Mouse (Mus musculus): Measurements from ENCODE around the gene Ap1g2. TPM values are rescaled to one million over a fixed set of nuclear protein-coding genes. Genes with fewer than 3 reads are reported as not detected.
A peak's percentile ranks its signal among the peaks of the same experiment; 100 is the strongest.

The Ap1g2 gene
- polyA plus RNA-seq, 1 experiment from 2014 or later = 16.3 TPM

- Histone ChIP-seq H3K4me3 (replicated peaks) (no peak overlapping the region), H3K27ac (replicated peaks) (no peak overlapping the region), H3K4me1 (replicated peaks) (peaks cover 27% of the 10 kb centered on the region), H3K9ac (no peak overlapping the region), H3K9me3 (replicated peaks) (no peaks in the 10 kb centered on the region), H3K27me3 (peaks cover 7% of the 10 kb centered on the region), H3K36me3 (replicated peaks) (no peaks in the 10 kb centered on the region), H3K4me2 (no peak overlapping the region)
- 67% methylated on average over 6 of the region's 6 CpGs for WGBS (ENCODE audit: insufficient replicate concordance)
- no peak for ATAC-seq (ENCODE audit: insufficient read depth)
Observed at GRCm38 (mm10) chr14:55083481-55083880, 22.9 kb downstream of the Ap1g2 start.

GRCm38 (mm10) chr14:55081105-55081504 lies 25.3 kb downstream of the Ap1g2 start:
- no peak overlapping the region for H3K27ac ChIP-seq (replicated peaks)
- no peak overlapping the region for H3K4me2 ChIP-seq
- WGBS (ENCODE audit: insufficient replicate concordance) = 50% methylated on average over 5 of the region's 5 CpGs
- no peaks in the 10 kb centered on the region for H3K9me3 ChIP-seq (replicated peaks)
- H3K4me1 ChIP-seq (replicated peaks) = peaks cover 37% of the 10 kb centered on the region
- no peak overlapping the region for H3K9ac ChIP-seq
- H3K27me3 ChIP-seq = peaks cover 27% of the 10 kb centered on the region
- H3K36me3 ChIP-seq (replicated peaks) = no peaks in the 10 kb centered on the region
- ATAC-seq (ENCODE audit: insufficient read depth) = no peak
- H3K4me3 ChIP-seq (replicated peaks) = no peak overlapping the region

GRCm38 (mm10) chr14:55079214-55079970 lies 27.0 kb downstream of the Ap1g2 start:
- Histone ChIP-seq H3K9ac (no peak overlapping the region), H3K36me3 (replicated peaks) (peaks cover 5% of the 10 kb centered on the region; the same call in 1 of the 2 replicates), H3K9me3 (replicated peaks) (no peaks in the 10 kb centered on the region), H3K4me2 (no peak overlapping the region), H3K27ac (replicated peaks) (no peak overlapping the region), H3K4me1 (replicated peaks) (peaks cover 27% of the 10 kb centered on the region), H3K27me3 (peaks cover 27% of the 10 kb centered on the region), H3K4me3 (replicated peaks) (no peak overlapping the region)
- ATAC-seq (ENCODE audit: insufficient read depth) = peak; percentile 60; the same call in 1 of the 2 replicates
- WGBS (ENCODE audit: insufficient replicate concordance) = 23% methylated on average over 8 of the region's 8 CpGs

- H3K9me3 ChIP-seq (replicated peaks) = no peaks in the 10 kb centered on the region
- H3K27me3 ChIP-seq = peaks cover 27% of the 10 kb centered on the region
- H3K4me3 ChIP-seq (replicated peaks) = no peak overlapping the region
- H3K36me3 ChIP-seq (replicated peaks) = peaks cover 6% of the 10 kb centered on the region; the same call in 1 of the 2 replicates
- H3K9ac ChIP-seq = no peak overlapping the region
- peaks cover 27% of the 10 kb centered on the region for H3K4me1 ChIP-seq (replicated peaks)
- WGBS (ENCODE audit: insufficient replicate concordance) = 7% methylated on average over 23 of the region's 23 CpGs
- H3K27ac ChIP-seq (replicated peaks) = no peak overlapping the region
- ATAC-seq (ENCODE audit: insufficient read depth) = peak; percentile 8; the same call in 1 of the 2 replicates
- peak overlapping the region; percentile 23 for H3K4me2 ChIP-seq
Observed at GRCm38 (mm10) chr14:55078366-55078989, 27.9 kb downstream of the Ap1g2 start.

GRCm38 (mm10) chr14:55077481-55078365 lies 28.7 kb downstream of the Ap1g2 start:
- H3K9ac ChIP-seq = no peak overlapping the region
- peaks cover 27% of the 10 kb centered on the region for H3K4me1 ChIP-seq (replicated peaks)
- peaks cover 28% of the 10 kb centered on the region for H3K27me3 ChIP-seq
- H3K4me2 ChIP-seq = no peak overlapping the region
- no peak for ATAC-seq (ENCODE audit: insufficient read depth)
- H3K27ac ChIP-seq (replicated peaks) = no peak overlapping the region
- 32% methylated on average over 15 of the region's 15 CpGs for WGBS (ENCODE audit: insufficient replicate concordance)
- no peaks in the 10 kb centered on the region for H3K9me3 ChIP-seq (replicated peaks)
- no peak overlapping the region for H3K4me3 ChIP-seq (replicated peaks)
- peaks cover 6% of the 10 kb centered on the region; the same call in 1 of the 2 replicates for H3K36me3 ChIP-seq (replicated peaks)

- Histone ChIP-seq H3K27me3 (peaks cover 36% of the 10 kb centered on the region), H3K27ac (replicated peaks) (no peak overlapping the region), H3K4me1 (replicated peaks) (peaks cover 27% of the 10 kb centered on the region), H3K36me3 (replicated peaks) (peaks cover 6% of the 10 kb centered on the region; the same call in 1 of the 2 replicates), H3K4me3 (replicated peaks) (no peak overlapping the region), H3K9me3 (replicated peaks) (no peaks in the 10 kb centered on the region), H3K9ac (no peak overlapping the region), H3K4me2 (no peak overlapping the region)
- WGBS (ENCODE audit: insufficient replicate concordance) = 47% methylated on average over 3 of the region's 3 CpGs
- ATAC-seq (ENCODE audit: insufficient read depth) = no peak
Observed at GRCm38 (mm10) chr14:55076956-55077355, 29.4 kb downstream of the Ap1g2 start.

GRCm38 (mm10) chr14:55076224-55076623 lies 30.2 kb downstream of the Ap1g2 start:
- H3K4me1 ChIP-seq (replicated peaks) = peaks cover 34% of the 10 kb centered on the region
- no peak overlapping the region for H3K4me2 ChIP-seq
- no peak overlapping the region for H3K27ac ChIP-seq (replicated peaks)
- WGBS (ENCODE audit: insufficient replicate concordance) = 61% methylated on average over 6 of the region's 6 CpGs
- no peak for ATAC-seq (ENCODE audit: insufficient read depth)
- H3K4me3 ChIP-seq (replicated peaks) = no peak overlapping the region
- no peaks in the 10 kb centered on the region for H3K9me3 ChIP-seq (replicated peaks)
- H3K36me3 ChIP-seq (replicated peaks) = peaks cover 9% of the 10 kb centered on the region; the same call in 1 of the 2 replicates
- no peak overlapping the region for H3K9ac ChIP-seq
- peaks cover 39% of the 10 kb centered on the region for H3K27me3 ChIP-seq

GRCm38 (mm10) chr14:55074416-55074815 lies 32.0 kb downstream of the Ap1g2 start:
- ATAC-seq (ENCODE audit: insufficient read depth) = no peak
- peaks cover 27% of the 10 kb centered on the region for H3K4me1 ChIP-seq (replicated peaks)
- no peaks in the 10 kb centered on the region for H3K9me3 ChIP-seq (replicated peaks)
- H3K27ac ChIP-seq (replicated peaks) = no peak overlapping the region
- H3K4me3 ChIP-seq (replicated peaks) = no peak overlapping the region
- WGBS (ENCODE audit: insufficient replicate concordance) = 88% methylated on average over 12 of the region's 12 CpGs
- no peak overlapping the region for H3K9ac ChIP-seq
- peaks cover 39% of the 10 kb centered on the region for H3K27me3 ChIP-seq
- peaks cover 9% of the 10 kb centered on the region; the same call in 1 of the 2 replicates for H3K36me3 ChIP-seq (replicated peaks)
- H3K4me2 ChIP-seq = no peak overlapping the region

- ATAC-seq (ENCODE audit: insufficient read depth) = no peak
- WGBS (ENCODE audit: insufficient replicate concordance) = 40% methylated on average over 19 of the region's 19 CpGs
- Histone ChIP-seq H3K4me3 (replicated peaks) (no peak overlapping the region), H3K9ac (no peak overlapping the region), H3K27ac (replicated peaks) (no peak overlapping the region), H3K4me2 (no peak overlapping the region), H3K27me3 (peaks cover 14% of the 10 kb centered on the region), H3K36me3 (replicated peaks) (peaks cover 9% of the 10 kb centered on the region; the same call in 1 of the 2 replicates), H3K9me3 (replicated peaks) (no peaks in the 10 kb centered on the region), H3K4me1 (replicated peaks) (0 out of 2 replicates have a peak, but pooled peaks cover 7% of the 10 kb centered on the region)
Observed at GRCm38 (mm10) chr14:55071756-55072155, 34.6 kb downstream of the Ap1g2 start.

- H3K4me1 ChIP-seq (replicated peaks) = peaks cover 51% of the 10 kb centered on the region
- ATAC-seq (ENCODE audit: insufficient read depth) = no peak
- H3K27ac ChIP-seq (replicated peaks) = no peak overlapping the region
- no peak overlapping the region for H3K9ac ChIP-seq
- H3K4me2 ChIP-seq = no peak overlapping the region
- no peaks in the 10 kb centered on the region for H3K36me3 ChIP-seq (replicated peaks)
- no peaks in the 10 kb centered on the region; the same call in 1 of the 2 replicates for H3K27me3 ChIP-seq
- no peaks in the 10 kb centered on the region for H3K9me3 ChIP-seq (replicated peaks)
- H3K4me3 ChIP-seq (replicated peaks) = no peak overlapping the region
- WGBS (ENCODE audit: insufficient replicate concordance) = 77% methylated on average over 8 of the region's 8 CpGs
Observed at GRCm38 (mm10) chr14:55066042-55066441, 40.4 kb downstream of the Ap1g2 start.
